Mouse (Mus musculus) B cell, adult (primary cell): ENCODE measurements around the gene Ubr7. TPM values are rescaled to one million over a fixed set of nuclear protein-coding genes. Genes with fewer than 3 reads are reported as not detected.

Experiments
- total RNA-seq: library from RNA; stranded (reverse); gene quantifications from 4 replicates; pipeline ENCODE4 v1.2.4, GENCODE M21; 2023; ENCODE audit not compliant: inconsistent age

The Ubr7 gene
- 19.4 to 24.7 TPM (median 21.0 TPM) in 4 replicates for total RNA-seq

DNA sequence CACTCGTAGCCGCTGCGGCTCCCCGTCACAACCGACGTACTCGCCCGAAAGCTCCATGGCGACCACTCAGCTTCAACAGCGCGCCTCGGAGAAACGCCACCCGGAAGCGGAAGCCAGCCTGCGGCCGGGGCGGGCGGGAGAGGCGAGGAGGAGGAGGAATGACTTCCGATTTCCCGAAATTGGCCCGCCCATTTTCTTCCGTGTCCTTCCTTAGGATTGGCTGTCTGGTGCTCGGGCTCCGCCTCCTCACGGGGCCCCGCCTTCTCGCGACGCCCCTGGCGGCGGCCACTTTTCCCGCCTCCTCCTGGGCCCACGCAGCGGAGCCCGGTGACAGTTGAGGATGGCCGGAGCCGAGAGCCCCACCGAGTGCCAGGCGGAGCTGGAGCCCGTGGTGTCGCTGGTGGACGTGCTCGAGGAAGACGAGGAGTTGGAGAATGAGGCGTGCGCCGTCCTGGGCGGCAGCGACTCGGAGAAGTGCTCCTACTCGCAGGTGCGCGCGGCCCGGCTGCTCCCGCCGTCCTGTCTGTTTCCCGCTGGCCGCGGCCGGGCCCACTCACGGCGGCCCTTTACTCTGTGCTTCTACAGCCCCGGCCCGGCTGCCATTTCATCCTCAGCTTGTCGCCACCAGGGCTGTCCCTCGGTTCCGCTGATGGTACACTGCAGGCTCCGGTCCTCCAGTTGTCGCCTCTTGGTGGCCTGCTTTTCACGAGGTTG, at the start of gene Ubr7, which contains the start of the genes Gm28051 and Gon7:
Gene Ubr7, plus strand, starts transcription at position 279 of the 714 bp plus-strand sequence.
Gene Gm28051, minus strand, starts transcription at position 77 of the 714 bp plus-strand sequence.
Gene Gon7, minus strand, starts transcription at position 115 of the 714 bp plus-strand sequence.

DNA sequence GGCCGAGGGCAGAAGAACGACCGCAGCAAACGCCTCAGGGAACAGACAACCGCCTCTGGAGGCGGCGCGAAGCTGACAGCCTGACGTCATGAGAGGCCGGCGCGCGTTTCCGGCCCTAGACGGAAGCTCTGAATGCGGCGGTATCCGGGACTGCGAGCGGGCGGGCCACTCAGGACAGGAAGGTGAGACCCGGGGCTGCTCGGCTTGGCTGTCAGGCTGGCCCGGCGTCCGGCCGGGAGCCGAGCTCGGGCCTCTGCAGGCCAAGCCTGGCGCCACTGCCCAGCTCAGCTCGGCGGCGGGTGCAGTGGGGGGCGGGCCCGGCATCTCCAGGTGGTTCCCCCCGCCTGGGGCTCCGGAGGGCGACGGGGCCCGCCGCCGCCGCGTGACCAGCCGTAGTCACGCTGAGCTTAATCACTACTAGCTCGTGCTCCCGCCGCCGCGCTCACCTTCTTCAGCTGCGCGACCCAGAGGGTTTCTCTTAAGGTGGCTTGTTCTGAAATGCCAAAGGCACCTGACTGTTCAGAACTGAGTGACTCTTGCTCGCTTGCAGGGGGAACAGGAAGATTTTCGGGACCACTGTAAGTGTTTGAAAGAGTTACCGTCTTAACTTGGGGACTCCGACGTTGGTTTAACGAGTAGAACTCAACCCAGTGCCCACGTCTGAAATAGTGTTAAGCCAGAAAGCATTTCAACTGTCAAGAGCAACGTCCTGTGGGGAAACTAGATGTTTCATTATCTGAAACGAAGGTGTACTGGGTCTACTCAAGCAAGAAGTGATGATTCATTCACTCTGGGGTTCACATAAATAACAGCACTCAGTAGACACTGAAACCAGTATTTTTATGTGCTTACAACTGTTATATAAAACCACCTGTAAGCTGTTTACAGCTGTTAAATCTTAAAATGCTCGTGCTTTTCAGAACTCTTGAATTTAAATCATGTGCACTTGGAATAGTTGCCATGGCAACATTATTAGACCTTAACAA, 13.9 kb upstream of the Ubr7 start, which contains the start of the genes Moap1 and Tmem251:
Gene Moap1, minus strand, starts transcription at position 73 of the 986 bp plus-strand sequence.
Gene Tmem251, plus strand, starts transcription at position 174 of the 986 bp plus-strand sequence.

DNA sequence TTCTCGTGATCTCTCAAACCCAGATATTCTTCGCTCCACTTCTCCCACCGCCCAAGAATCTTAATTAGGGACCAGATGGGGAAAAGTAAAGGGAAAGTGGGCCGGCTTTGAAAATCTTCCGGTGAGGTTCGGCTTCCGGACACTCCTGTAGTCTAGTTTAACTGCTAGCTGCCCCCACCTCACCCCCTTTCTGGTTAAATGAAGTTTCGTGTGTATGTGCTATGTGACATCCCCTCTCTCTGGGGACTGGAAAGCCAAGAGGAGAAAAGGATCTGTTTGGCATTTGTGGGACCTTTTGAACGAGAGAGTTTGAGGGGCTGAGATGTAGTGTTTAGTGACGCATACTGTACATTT, 613 bp downstream of the Ubr7 start, which contains the start of gene Gm20604:
Gene Gm20604, minus strand, starts transcription at position 270 of the 354 bp plus-strand sequence.

Other genes starting within 250 kb of the Ubr7 start
- gene Chga, start 203.0 kb upstream of the Ubr7 start, total RNA-seq, result not detected in 4 replicates
- gene Itpk1, start 53.0 kb upstream of the Ubr7 start, total RNA-seq, result 21.7 to 37.4 TPM (median 27.3 TPM) in 4 replicates
- gene Moap1, start 14.3 kb upstream of the Ubr7 start, total RNA-seq, result 12.2 to 18.1 TPM (median 13.1 TPM) in 4 replicates
- gene Tmem251, start 14.2 kb upstream of the Ubr7 start, total RNA-seq, result 33.9 to 37.1 TPM (median 34.8 TPM) in 4 replicates
- gene Gm28051, start 202 bp upstream of the Ubr7 start, total RNA-seq, result not detected in 4 replicates
- 26.8 to 33.8 TPM (median 29.3 TPM) in 4 replicates for gene Gon7, start 164 bp upstream of the Ubr7 start, total RNA-seq
- gene Gm20604, start 705 bp downstream of the Ubr7 start, total RNA-seq, result 6.5 to 7.8 TPM (median 6.9 TPM) in 4 replicates
- gene Btbd7, start 120.5 kb downstream of the Ubr7 start, total RNA-seq, result 36.3 to 44.1 TPM (median 41.2 TPM) in 4 replicates
- gene Cox8c, start 141.3 kb downstream of the Ubr7 start, total RNA-seq, result not detected in 4 replicates
- gene Unc79, start 190.9 kb downstream of the Ubr7 start, total RNA-seq, result not detected in 4 replicates